Mouse (Mus musculus) lung, postnatal 0 days (tissue): ENCODE results near the gene Fetub. TPM values are rescaled to one million over a fixed set of nuclear protein-coding genes. Genes with fewer than 3 reads are reported as not detected.

Source experiments
- ATAC-seq: fragments of 200-750 bp; cut with Nextera tagmentation; 2 replicates; pipeline ENCODE4 v1.8.0; 2017; ENCODE audit warnings: moderate library complexity
- DNase-seq: peaks from one replicate; pipeline ENCODE4 v3.0.0-alpha.2; 2016; ENCODE audit warnings: low spot score
- H3K27ac ChIP-seq: fragments of 300-500 bp; sonication (generic); 2 replicates; pipeline ENCODE4 v1.5.1; 2014; ENCODE audit warnings: antibody characterized with exemption, mild to moderate bottlenecking, low read length, mixed read lengths
- H3K27me3 ChIP-seq: fragments of 300-500 bp; sonication (generic); replicated peaks from 2 replicates; pipeline ENCODE4 v1.6.1; 2014; ENCODE audit warnings: low read length, mixed read lengths; ENCODE audit not compliant: insufficient read depth
- H3K36me3 ChIP-seq: fragments of 300-500 bp; sonication (generic); 2 replicates; pipeline ENCODE4 v1.6.1; 2014; ENCODE audit warnings: low read length, mixed read lengths; ENCODE audit not compliant: insufficient read depth
- H3K4me1 ChIP-seq: fragments of 300-500 bp; sonication (generic); 2 replicates; pipeline ENCODE4 v1.6.1; 2014; ENCODE audit warnings: antibody characterized with exemption, low read depth, low read length, mixed read lengths; ENCODE audit not compliant: insufficient read depth
- H3K4me2 ChIP-seq: fragments of 300-500 bp; sonication (generic); replicated peaks from 2 replicates; pipeline ENCODE4 v1.6.1; 2014; ENCODE audit warnings: low read depth, mild to moderate bottlenecking, low read length, moderate library complexity, mixed read lengths
- H3K4me3 ChIP-seq: fragments of 300-500 bp; sonication (generic); 2 replicates; pipeline ENCODE4 v1.5.1; 2014; ENCODE audit warnings: low read depth, low read length
- H3K9ac ChIP-seq: fragments of 300-500 bp; sonication (generic); replicated peaks from 2 replicates; pipeline ENCODE4 v1.6.1; 2014; ENCODE audit warnings: low read depth, mild to moderate bottlenecking
- H3K9me3 ChIP-seq: fragments of 300-500 bp; sonication (generic); 2 replicates; pipeline ENCODE4 v1.6.1; 2016; ENCODE audit warnings: low read length, mixed read lengths
- CTCF ChIP-seq: IDR thresholded peaks from 2 replicates; pipeline ENCODE4 v1.5.1; 2016; ENCODE audit warnings: antibody characterized with exemption, mild to moderate bottlenecking
- EP300 ChIP-seq: IDR thresholded peaks from 2 replicates; pipeline ENCODE4 v1.6.1; 2016; ENCODE audit warnings: antibody characterized with exemption, mild to moderate bottlenecking, control low read depth
- WGBS: fragments of 180-500 bp; shearing (Covaris S2); extraction: QIAGEN DNeasy Blood & Tissue Kit; methylation state at CpG from one replicate; pipeline ENCODE4 v1.1.7; 2014; 5-methylcytosine and 5-hydroxymethylcytosine counted together
- polyA plus RNA-seq: library from polyadenylated mRNA; unstranded; fragments of >200 nt; fragmentation: Nextera tagmentation; extraction: Ambion mirVana; gene quantifications from 2 replicates; pipeline ENCODE4 v1.2.1, GENCODE M21; 2015

The Fetub gene
- polyA plus RNA-seq, 1 experiment from 2014 or later: 0.35 TPM

- H3K4me1 ChIP-seq: no peaks in the 10 kb centered on the region
- TF ChIP-seq EP300: no peak
- TF ChIP-seq CTCF: peak; percentile 46
- no peaks in the 10 kb centered on the region for H3K36me3 ChIP-seq
- ATAC-seq (no peak), DNase-seq (no peak)
- 31% methylated on average over 4 of the region's 4 CpGs for WGBS
- H3K9ac ChIP-seq: no peak overlapping the region
- H3K9me3 ChIP-seq: no peaks in the 10 kb centered on the region
- no peak overlapping the region for H3K27ac ChIP-seq
- H3K4me3 ChIP-seq: no peak overlapping the region
- H3K27me3 ChIP-seq: no peaks in the 10 kb centered on the region
- H3K4me2 ChIP-seq: no peak overlapping the region
Observed at GRCm38 (mm10) chr16:22953069-22953468, 34.9 kb downstream of the Fetub start.

- no peak overlapping the region for H3K27ac ChIP-seq
- no peak overlapping the region for H3K4me3 ChIP-seq
- ATAC-seq (no peak), DNase-seq (peak; percentile 31)
- no peaks in the 10 kb centered on the region for H3K36me3 ChIP-seq
- no peaks in the 10 kb centered on the region for H3K4me1 ChIP-seq
- TF ChIP-seq CTCF (no peak), EP300 (no peak)
- no peak overlapping the region for H3K4me2 ChIP-seq
- 51% methylated on average over 13 of the region's 13 CpGs for WGBS
- H3K9me3 ChIP-seq: no peaks in the 10 kb centered on the region
- H3K27me3 ChIP-seq: no peaks in the 10 kb centered on the region
- H3K9ac ChIP-seq: no peak overlapping the region
Observed at GRCm38 (mm10) chr16:22955397-22956084, 37.4 kb downstream of the Fetub start.

GRCm38 (mm10) chr16:22956085-22956439 is 37.9 kb downstream of the Fetub start:
- no peak overlapping the region for H3K9ac ChIP-seq
- no peak for DNase-seq
- H3K4me3 ChIP-seq: no peak overlapping the region
- no peak for TF ChIP-seq EP300
- TF ChIP-seq CTCF: no peak
- H3K4me2 ChIP-seq: no peak overlapping the region
- WGBS: 78% methylated on average over 11 of the region's 11 CpGs
- no peaks in the 10 kb centered on the region for H3K36me3 ChIP-seq
- no peaks in the 10 kb centered on the region for H3K9me3 ChIP-seq
- no peaks in the 10 kb centered on the region for H3K4me1 ChIP-seq
- no peaks in the 10 kb centered on the region for H3K27me3 ChIP-seq
- H3K27ac ChIP-seq: no peak overlapping the region
- no peak for ATAC-seq

- TF ChIP-seq CTCF (no peak), EP300 (no peak)
- no peak overlapping the region for H3K27ac ChIP-seq
- H3K4me1 ChIP-seq: no peaks in the 10 kb centered on the region
- no peak overlapping the region for H3K4me2 ChIP-seq
- H3K4me3 ChIP-seq: no peak overlapping the region
- H3K9ac ChIP-seq: no peak overlapping the region
- no peaks in the 10 kb centered on the region for H3K36me3 ChIP-seq
- no peaks in the 10 kb centered on the region for H3K27me3 ChIP-seq
- no peak for ATAC-seq
- 89% methylated on average over 8 of the region's 8 CpGs for WGBS
- H3K9me3 ChIP-seq: no peaks in the 10 kb centered on the region
- no peak for DNase-seq
Observed at GRCm38 (mm10) chr16:22961073-22961472, 42.9 kb downstream of the Fetub start.

- H3K4me2 ChIP-seq: no peak overlapping the region
- H3K27ac ChIP-seq: no peak overlapping the region
- no peak for ATAC-seq
- no peak for TF ChIP-seq EP300
- no peak for TF ChIP-seq CTCF
- no peak for DNase-seq
- no peaks in the 10 kb centered on the region for H3K27me3 ChIP-seq
- H3K4me1 ChIP-seq: no peaks in the 10 kb centered on the region
- H3K4me3 ChIP-seq: no peak overlapping the region
- WGBS: 82% methylated on average over 5 of the region's 5 CpGs
- no peaks in the 10 kb centered on the region for H3K36me3 ChIP-seq
- no peak overlapping the region for H3K9ac ChIP-seq
- no peaks in the 10 kb centered on the region for H3K9me3 ChIP-seq
Observed at GRCm38 (mm10) chr16:22962256-22962655, 44.1 kb downstream of the Fetub start.

GRCm38 (mm10) chr16:22963293-22963692 is 45.2 kb downstream of the Fetub start:
- Histone ChIP-seq H3K9me3 (no peaks in the 10 kb centered on the region), H3K27me3 (no peaks in the 10 kb centered on the region), H3K9ac (no peak overlapping the region), H3K4me3 (no peak overlapping the region), H3K36me3 (no peaks in the 10 kb centered on the region), H3K4me1 (no peaks in the 10 kb centered on the region), H3K27ac (no peak overlapping the region), H3K4me2 (no peak overlapping the region)
- TF ChIP-seq EP300 (no peak), CTCF (no peak)
- DNase-seq: no peak
- ATAC-seq: no peak
